Mouse (Mus musculus) lung, adult 2 months (tissue): Measurements from ENCODE around the gene Pde10a. TPM values are rescaled to one million over a fixed set of nuclear protein-coding genes. Genes with fewer than 3 reads are reported as not detected.

Source experiments
- DNase-seq: peaks from one replicate; pipeline ENCODE4 v3.0.0; 2022
- H3K4me1 ChIP-seq: fragments of 200-500 bp; 2 replicates; pipeline ENCODE4 v1.6.1; 2011; ENCODE audit warnings: low read length; ENCODE audit not compliant: control insufficient read depth, insufficient read depth
- H3K4me3 ChIP-seq: fragments of 200-500 bp; replicated peaks from 2 replicates; pipeline ENCODE3; 2011; ENCODE audit warnings: low read depth, mild to moderate bottlenecking, control low read depth, low read length; ENCODE audit errors: extremely low read depth
- CTCF ChIP-seq: fragments of 200-500 bp; IDR thresholded peaks from 2 replicates; pipeline ENCODE4 v1.5.1; 2011; ENCODE audit warnings: mild to moderate bottlenecking, low read length, control low read depth; ENCODE audit not compliant: insufficient read depth
- POLR2A ChIP-seq: fragments of 200-500 bp; IDR thresholded peaks from 2 replicates; pipeline ENCODE4 v1.6.1; 2011; ENCODE audit warnings: low read depth, mild to moderate bottlenecking, control low read depth, low read length, borderline replicate concordance; ENCODE audit errors: extremely low read depth
- WGBS: fragments of 180-500 bp; shearing (Covaris S2); methylation state at CpG from one replicate; pipeline ENCODE4 v1.1.7; 2018; 5-methylcytosine and 5-hydroxymethylcytosine counted together
- polyA plus RNA-seq: library from polyadenylated mRNA; depleted of rRNA; stranded (reverse); fragments of >200 nt; gene quantifications from 2 replicates; pipeline ENCODE4 v1.2.3, GENCODE M21; 2012

The Pde10a gene
- polyA plus RNA-seq, 1 experiment = 0.62 TPM

DNA sequence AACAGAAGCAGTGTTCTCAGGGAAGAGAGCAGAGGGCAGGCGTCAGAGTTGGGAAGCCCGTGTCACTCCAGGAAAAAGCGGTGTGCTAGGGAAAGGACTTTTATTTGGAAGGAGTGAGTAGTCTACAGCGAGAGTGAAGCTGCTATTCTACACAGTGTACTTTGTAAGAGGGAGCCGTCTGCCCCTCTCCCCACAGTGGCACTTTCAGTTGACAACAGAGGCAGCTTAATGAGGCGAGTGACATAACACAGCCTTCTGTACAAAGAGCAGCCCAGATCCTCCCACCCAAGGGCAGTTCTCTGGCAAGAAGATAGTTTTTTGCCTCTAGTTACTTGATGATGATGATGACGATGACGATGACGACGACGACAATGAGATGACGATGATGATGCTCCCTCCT is 410.4 kb downstream of the Pde10a start:
- TF ChIP-seq CTCF (no peak), POLR2A (no peak)
- DNase-seq = no peak
- no peak overlapping the region for H3K4me3 ChIP-seq
- WGBS = 51% methylated on average over 12 of the region's 12 CpGs
- H3K4me1 ChIP-seq = no peaks in the 10 kb centered on the region

GRCm38 (mm10) chr17:8936603-8937002 is 411.4 kb downstream of the Pde10a start:
- Histone ChIP-seq H3K4me1 (no peaks in the 10 kb centered on the region), H3K4me3 (no peak overlapping the region)
- WGBS = under 1% methylated on average over 4 of the region's 4 CpGs
- DNase-seq = no peak
- TF ChIP-seq CTCF (0 out of 2 replicates have a peak, but pooled peaks have one; percentile 14), POLR2A (no peak)

DNA sequence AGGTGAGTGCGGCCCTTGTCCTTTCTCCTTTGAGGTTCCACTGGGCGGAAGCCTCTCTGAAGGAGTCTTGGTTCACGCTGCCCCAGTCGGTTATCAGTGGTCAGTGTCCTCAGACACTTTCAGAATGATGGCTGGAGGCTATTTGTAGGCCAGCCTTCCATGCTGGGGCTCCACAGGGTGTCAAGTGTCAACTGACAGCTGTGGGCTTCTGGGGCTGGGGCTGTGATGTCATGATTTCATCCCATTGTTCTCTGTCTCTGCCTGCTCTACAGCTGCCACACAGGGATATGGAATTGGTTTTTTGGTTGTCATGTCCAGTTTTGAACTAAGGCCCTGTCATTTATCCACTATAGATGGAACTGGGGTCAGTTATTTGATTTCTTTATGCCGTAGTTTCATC is 426.4 kb downstream of the Pde10a start:
- TF ChIP-seq POLR2A (no peak), CTCF (no peak)
- DNase-seq = no peak
- Histone ChIP-seq H3K4me1 (no peaks in the 10 kb centered on the region), H3K4me3 (no peak overlapping the region)
- 75% methylated on average over 5 of the region's 5 CpGs for WGBS

GRCm38 (mm10) chr17:8952951-8953350 is 427.8 kb downstream of the Pde10a start:
- DNase-seq = no peak
- 87% methylated on average over 8 of the region's 8 CpGs for WGBS
- TF ChIP-seq CTCF = no peak
- TF ChIP-seq POLR2A = no peak
- Histone ChIP-seq H3K4me3 (no peak overlapping the region), H3K4me1 (no peaks in the 10 kb centered on the region)

GRCm38 (mm10) chr17:8958125-8958524 is 433.0 kb downstream of the Pde10a start:
- WGBS = 85% methylated on average over 6 of the region's 6 CpGs
- H3K4me1 ChIP-seq = no peaks in the 10 kb centered on the region
- H3K4me3 ChIP-seq = no peak overlapping the region
- no peak for DNase-seq
- TF ChIP-seq CTCF = no peak
- no peak for TF ChIP-seq POLR2A

- 91% methylated on average over 4 of the region's 4 CpGs for WGBS
Observed at GRCm38 (mm10) chr17:8960386-8960785, 435.2 kb downstream of the Pde10a start.

DNA sequence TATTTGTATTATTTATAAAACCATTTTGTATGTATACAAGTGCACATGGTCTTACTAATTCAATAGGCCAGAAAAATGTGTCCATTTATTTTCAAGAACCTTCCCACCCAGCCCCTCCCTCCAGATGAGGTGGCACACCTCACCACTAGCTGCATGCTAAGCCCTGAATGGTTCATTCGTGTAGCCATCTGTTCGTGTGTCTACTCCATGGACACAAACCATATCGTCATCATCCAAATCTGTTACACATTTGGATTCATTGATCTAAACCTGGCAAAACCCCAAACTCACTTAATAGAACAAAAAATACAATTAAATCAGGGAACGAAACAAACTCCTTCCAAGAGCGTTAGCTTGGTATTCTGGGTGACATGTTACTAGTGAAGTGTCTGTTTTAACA is 435.9 kb downstream of the Pde10a start:
- H3K4me3 ChIP-seq = no peak overlapping the region
- no peak for DNase-seq
- H3K4me1 ChIP-seq = no peaks in the 10 kb centered on the region
- WGBS = 86% methylated on average over 5 of the region's 5 CpGs
- TF ChIP-seq CTCF (no peak), POLR2A (no peak)

More at GRCm38 (mm10) chr17:8960386-8960785, 435.2 kb downstream of the Pde10a start:
- Histone ChIP-seq H3K4me3 (no peak overlapping the region), H3K4me1 (no peaks in the 10 kb centered on the region)
- TF ChIP-seq CTCF (no peak), POLR2A (no peak)
- no peak for DNase-seq

- H3K4me1 ChIP-seq = no peaks in the 10 kb centered on the region
- no peak for DNase-seq
- TF ChIP-seq POLR2A (no peak), CTCF (no peak)
- no peak overlapping the region for H3K4me3 ChIP-seq
- WGBS = 77% methylated on average over 14 of the region's 14 CpGs
Observed at GRCm38 (mm10) chr17:8961644-8962043, 436.5 kb downstream of the Pde10a start.

DNA sequence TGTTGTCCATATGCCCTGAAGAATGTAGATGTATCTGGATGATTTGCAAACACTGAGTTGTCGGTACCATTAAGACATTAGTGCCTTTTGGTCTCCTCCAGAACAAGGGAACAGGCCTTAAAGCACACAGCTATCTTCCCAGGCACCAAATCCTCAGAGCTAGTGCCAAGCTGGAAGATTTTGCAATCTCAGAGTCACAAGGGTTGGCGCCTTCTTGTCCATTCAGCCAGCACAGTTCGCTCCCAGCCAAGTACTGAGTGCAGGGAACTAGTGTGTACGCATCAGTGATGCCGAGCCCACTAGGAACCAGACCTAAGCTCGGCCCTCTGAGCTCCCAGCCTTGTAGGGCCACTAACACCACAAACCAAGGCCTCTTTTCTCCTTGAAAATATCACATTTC is 440.0 kb downstream of the Pde10a start:
- DNase-seq = no peak
- TF ChIP-seq POLR2A (no peak), CTCF (no peak)
- 72% methylated on average over 6 of the region's 6 CpGs for WGBS

DNA sequence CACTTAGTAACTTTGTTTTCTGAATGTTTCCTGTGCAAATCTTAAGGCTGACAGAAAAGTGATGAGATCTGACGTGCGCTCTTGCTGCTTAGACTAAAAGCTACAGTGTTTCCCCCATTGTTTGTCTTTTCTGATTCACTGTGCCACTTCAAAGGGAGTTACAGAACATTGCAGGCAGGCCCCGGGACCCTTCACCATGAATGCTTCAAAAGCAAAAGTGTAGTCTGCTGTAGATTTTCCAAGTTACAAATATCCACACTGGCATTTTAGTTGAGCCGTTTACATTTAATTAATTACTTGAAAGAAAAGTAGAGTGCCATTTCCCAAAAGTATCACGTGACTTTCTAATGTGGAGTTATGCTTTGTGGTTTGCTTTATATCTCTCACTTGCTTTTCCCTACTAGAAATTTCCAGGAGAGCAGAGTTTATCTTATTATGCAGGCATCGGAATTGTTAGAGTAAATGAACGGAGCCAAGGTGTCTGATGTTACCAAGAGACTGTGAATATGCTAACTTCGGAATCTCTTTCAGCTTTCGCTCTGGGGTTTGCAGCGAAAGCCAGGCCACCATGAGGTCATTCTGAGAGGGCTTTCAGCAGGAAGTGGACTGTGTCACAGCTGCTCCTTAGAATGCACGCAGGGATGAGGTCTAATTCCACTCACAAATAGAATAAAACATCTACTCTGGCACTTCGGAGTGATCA is 447.1 kb downstream of the Pde10a start:
- H3K4me1 ChIP-seq = no peaks in the 10 kb centered on the region
- no peak for TF ChIP-seq CTCF
- 34% methylated on average over 12 of the region's 12 CpGs for WGBS
- no peak for DNase-seq
- H3K4me3 ChIP-seq = no peak overlapping the region

More for the DNA sequence above, 440.0 kb downstream of the Pde10a start:
- Histone ChIP-seq H3K4me1 (no peaks in the 10 kb centered on the region), H3K4me3 (no peak overlapping the region)

GRCm38 (mm10) chr17:8973331-8973730 is 448.2 kb downstream of the Pde10a start:
- 68% methylated on average over 5 of the region's 5 CpGs for WGBS
- no peak for TF ChIP-seq CTCF
- no peak for TF ChIP-seq POLR2A
- H3K4me1 ChIP-seq = no peaks in the 10 kb centered on the region
- H3K4me3 ChIP-seq = no peak overlapping the region
- DNase-seq = no peak
